Mouse (Mus musculus): ENCODE measurements around the gene Gpr152. TPM values are rescaled to one million over a fixed set of nuclear protein-coding genes. Genes with fewer than 3 reads are reported as not detected.

The Gpr152 gene
- polyA plus RNA-seq, 1 experiment from 2014 or later = 0.03 TPM

DNA sequence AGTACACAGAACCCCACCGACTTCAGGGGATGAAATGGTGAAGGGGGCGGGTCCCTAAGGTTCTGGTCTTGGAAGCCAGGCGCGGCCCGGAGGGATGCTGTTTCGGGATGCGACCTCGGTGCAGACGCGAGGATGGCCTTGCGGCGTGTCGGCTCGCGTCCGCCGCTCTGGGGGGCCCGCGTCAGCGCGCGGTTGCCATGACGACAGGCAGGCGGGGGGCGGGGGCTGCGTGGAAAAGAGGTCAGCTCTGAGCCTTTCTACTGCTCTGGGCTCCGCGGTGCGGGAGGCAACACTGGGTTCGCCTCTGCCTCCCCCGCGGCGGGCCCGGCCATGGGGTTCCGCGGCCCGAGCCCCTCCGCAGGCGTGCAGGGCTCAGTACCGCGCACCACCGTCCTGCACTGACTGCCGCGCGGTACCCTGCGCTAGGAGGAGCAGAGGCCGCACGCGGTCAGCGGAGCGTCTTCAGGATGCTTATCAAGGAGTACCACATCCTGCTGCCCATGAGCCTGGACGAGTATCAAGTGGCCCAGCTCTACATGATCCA, 38.8 kb upstream of the Gpr152 start:
- no peak for ATAC-seq (replicated peaks; ENCODE audit: low FRiP score, low read depth)

GRCm38 (mm10) chr19:4101466-4101865, 38.1 kb upstream of the Gpr152 start:
- H3K9ac ChIP-seq (ENCODE audit: low read depth, low read length) = no peak overlapping the region
- H3K4me2 ChIP-seq (ENCODE audit: low read length) = peak overlapping the region; percentile 79; the same call in 1 of the 2 replicates

More for the DNA sequence above, 38.8 kb upstream of the Gpr152 start:
- H3K4me3 ChIP-seq (replicated peaks; ENCODE audit: low read depth, low read length) = peak overlapping the region; percentile 40
- no peak overlapping the region for H3K27ac ChIP-seq
- 1% methylated on average over 42 of the region's 52 CpGs for WGBS
- peak overlapping the region; percentile 79 for H3K4me2 ChIP-seq (ENCODE audit: low read length)
- H3K27me3 ChIP-seq (ENCODE audit: insufficient read depth, low read length) = no peaks in the 10 kb centered on the region
- no peaks in the 10 kb centered on the region for H3K9me3 ChIP-seq (replicated peaks; ENCODE audit: low read length)
- no peak for DNase-seq (ENCODE audit: low spot score)
- H3K9ac ChIP-seq (ENCODE audit: low read depth, low read length) = peak overlapping the region; percentile 59
- 0 out of 2 replicates have a peak, but pooled peaks cover 2% of the 10 kb centered on the region for H3K36me3 ChIP-seq (ENCODE audit: insufficient read depth, low read length)
- H3K4me1 ChIP-seq (replicated peaks; ENCODE audit: insufficient read depth, low read length) = peaks cover 26% of the 10 kb centered on the region; the same call in 1 of the 2 replicates
- TF ChIP-seq CTCF (IDR thresholded peaks at IDR 0.05; ENCODE audit: low read depth) = no peak

DNA sequence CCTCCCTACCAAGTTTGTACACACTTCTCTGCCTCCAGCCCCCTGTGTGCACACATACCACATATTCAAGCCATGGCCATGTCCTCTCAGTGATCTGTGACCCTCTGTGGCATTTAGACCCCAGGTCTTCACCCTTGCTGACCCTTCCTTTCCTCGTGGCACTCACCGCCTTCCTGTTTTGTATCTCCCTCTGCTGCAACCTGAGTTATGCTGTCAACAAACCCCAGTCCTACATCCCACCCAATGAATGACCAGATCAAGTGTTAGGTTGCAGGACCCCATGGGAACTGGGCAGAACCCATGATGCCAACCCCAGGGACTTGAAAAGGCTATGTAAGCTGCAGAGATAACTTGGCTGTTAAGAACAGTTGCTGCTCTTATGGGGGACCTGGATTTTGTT, 37.5 kb upstream of the Gpr152 start:
- Histone ChIP-seq H3K9me3 (replicated peaks; ENCODE audit: low read length) (no peaks in the 10 kb centered on the region), H3K4me3 (replicated peaks; ENCODE audit: low read depth, low read length) (no peak overlapping the region), H3K4me2 (ENCODE audit: low read length) (no peak overlapping the region), H3K4me1 (replicated peaks; ENCODE audit: insufficient read depth, low read length) (peaks cover 26% of the 10 kb centered on the region; the same call in 1 of the 2 replicates), H3K27me3 (ENCODE audit: insufficient read depth, low read length) (no peaks in the 10 kb centered on the region), H3K27ac (no peak overlapping the region), H3K9ac (ENCODE audit: low read depth, low read length) (no peak overlapping the region), H3K36me3 (ENCODE audit: insufficient read depth, low read length) (0 out of 2 replicates have a peak, but pooled peaks cover 2% of the 10 kb centered on the region)
- 84% methylated on average over 2 of the region's 2 CpGs for WGBS
- DNase-seq (ENCODE audit: low spot score) (no peak), ATAC-seq (replicated peaks; ENCODE audit: low FRiP score, low read depth) (no peak)
- TF ChIP-seq CTCF (IDR thresholded peaks at IDR 0.05; ENCODE audit: low read depth) = no peak

More at GRCm38 (mm10) chr19:4101466-4101865, 38.1 kb upstream of the Gpr152 start:
- DNase-seq (ENCODE audit: low spot score) (no peak), ATAC-seq (replicated peaks; ENCODE audit: low FRiP score, low read depth) (no peak)
- Histone ChIP-seq H3K4me3 (replicated peaks; ENCODE audit: low read depth, low read length) (no peak overlapping the region), H3K27me3 (ENCODE audit: insufficient read depth, low read length) (no peaks in the 10 kb centered on the region), H3K27ac (no peak overlapping the region), H3K9me3 (replicated peaks; ENCODE audit: low read length) (no peaks in the 10 kb centered on the region), H3K4me1 (replicated peaks; ENCODE audit: insufficient read depth, low read length) (peaks cover 26% of the 10 kb centered on the region; the same call in 1 of the 2 replicates), H3K36me3 (ENCODE audit: insufficient read depth, low read length) (0 out of 2 replicates have a peak, but pooled peaks cover 2% of the 10 kb centered on the region)
- 78% methylated on average over 6 of the region's 6 CpGs for WGBS
- no peak for TF ChIP-seq CTCF (IDR thresholded peaks at IDR 0.05; ENCODE audit: low read depth)

GRCm38 (mm10) chr19:4102626-4103025, 37.0 kb upstream of the Gpr152 start:
- no peak for DNase-seq (ENCODE audit: low spot score)
- H3K36me3 ChIP-seq (ENCODE audit: insufficient read depth, low read length) = 0 out of 2 replicates have a peak, but pooled peaks cover 2% of the 10 kb centered on the region
- no peaks in the 10 kb centered on the region for H3K9me3 ChIP-seq (replicated peaks; ENCODE audit: low read length)
- H3K4me3 ChIP-seq (replicated peaks; ENCODE audit: low read depth, low read length) = no peak overlapping the region
- H3K9ac ChIP-seq (ENCODE audit: low read depth, low read length) = no peak overlapping the region
- no peak for TF ChIP-seq CTCF (IDR thresholded peaks at IDR 0.05; ENCODE audit: low read depth)
- no peak overlapping the region for H3K4me2 ChIP-seq (ENCODE audit: low read length)
- peaks cover 22% of the 10 kb centered on the region; the same call in 1 of the 2 replicates for H3K4me1 ChIP-seq (replicated peaks; ENCODE audit: insufficient read depth, low read length)
- ATAC-seq (replicated peaks; ENCODE audit: low FRiP score, low read depth) = no peak
- 92% methylated on average over 12 of the region's 12 CpGs for WGBS
- no peaks in the 10 kb centered on the region for H3K27me3 ChIP-seq (ENCODE audit: insufficient read depth, low read length)
- H3K27ac ChIP-seq = no peak overlapping the region

GRCm38 (mm10) chr19:4103294-4103693, 36.3 kb upstream of the Gpr152 start:
- ATAC-seq (replicated peaks; ENCODE audit: low FRiP score, low read depth) = no peak
- no peak for TF ChIP-seq CTCF (IDR thresholded peaks at IDR 0.05; ENCODE audit: low read depth)
- Histone ChIP-seq H3K9ac (ENCODE audit: low read depth, low read length) (no peak overlapping the region), H3K36me3 (ENCODE audit: insufficient read depth, low read length) (0 out of 2 replicates have a peak, but pooled peaks cover 2% of the 10 kb centered on the region), H3K4me3 (replicated peaks; ENCODE audit: low read depth, low read length) (no peak overlapping the region), H3K27ac (no peak overlapping the region), H3K9me3 (replicated peaks; ENCODE audit: low read length) (no peaks in the 10 kb centered on the region), H3K4me1 (replicated peaks; ENCODE audit: insufficient read depth, low read length) (peaks cover 18% of the 10 kb centered on the region; the same call in 1 of the 2 replicates), H3K4me2 (ENCODE audit: low read length) (no peak overlapping the region), H3K27me3 (ENCODE audit: insufficient read depth, low read length) (no peaks in the 10 kb centered on the region)
- 91% methylated on average over 18 of the region's 18 CpGs for WGBS
- no peak for DNase-seq (ENCODE audit: low spot score)

DNA sequence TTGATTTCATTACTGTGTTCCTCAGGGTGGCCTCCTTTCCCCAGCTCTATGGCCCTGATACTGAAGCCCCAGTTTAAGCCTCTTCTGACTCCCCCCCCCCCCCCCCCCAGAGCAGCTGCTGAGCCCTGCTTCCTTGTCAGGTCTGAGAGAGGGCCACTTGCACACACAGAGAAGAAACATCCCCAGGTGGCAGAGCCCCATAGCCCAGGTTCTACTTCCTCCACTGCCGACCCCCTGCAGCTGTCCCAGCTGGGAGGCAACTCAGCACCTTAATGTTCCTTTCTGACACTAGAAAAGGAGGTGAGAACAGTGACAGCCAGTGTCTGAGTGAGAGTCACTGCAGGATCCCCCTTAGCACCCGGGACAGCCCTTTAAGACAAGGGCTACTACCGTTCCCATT, 35.8 kb upstream of the Gpr152 start:
- Histone ChIP-seq H3K9me3 (replicated peaks; ENCODE audit: low read length) (no peaks in the 10 kb centered on the region), H3K27ac (no peak overlapping the region), H3K36me3 (ENCODE audit: insufficient read depth, low read length) (0 out of 2 replicates have a peak, but pooled peaks cover 2% of the 10 kb centered on the region), H3K4me1 (replicated peaks; ENCODE audit: insufficient read depth, low read length) (peaks cover 18% of the 10 kb centered on the region; the same call in 1 of the 2 replicates), H3K4me3 (replicated peaks; ENCODE audit: low read depth, low read length) (no peak overlapping the region), H3K27me3 (ENCODE audit: insufficient read depth, low read length) (no peaks in the 10 kb centered on the region), H3K9ac (ENCODE audit: low read depth, low read length) (no peak overlapping the region), H3K4me2 (ENCODE audit: low read length) (no peak overlapping the region)
- ATAC-seq (replicated peaks; ENCODE audit: low FRiP score, low read depth) (no peak), DNase-seq (ENCODE audit: low spot score) (no peak)
- WGBS = 80% methylated on average over 3 of the region's 3 CpGs
- no peak for TF ChIP-seq CTCF (IDR thresholded peaks at IDR 0.05; ENCODE audit: low read depth)
